Mouse (Mus musculus) urinary bladder, postnatal 25 days (tissue): Measurements from ENCODE around the gene Fam81a.

Source experiments
- DNase-seq: peaks from one replicate; pipeline ENCODE4 v3.0.0; 2022; ENCODE audit warnings: low spot score

Fam81a gene

GRCm38 (mm10) chr9:70052730-70053129 lies 89.6 kb downstream of the Fam81a start:
- DNase-seq: no peak

GRCm38 (mm10) chr9:70049839-70050238 lies 92.5 kb downstream of the Fam81a start:
- no peak for DNase-seq

DNA sequence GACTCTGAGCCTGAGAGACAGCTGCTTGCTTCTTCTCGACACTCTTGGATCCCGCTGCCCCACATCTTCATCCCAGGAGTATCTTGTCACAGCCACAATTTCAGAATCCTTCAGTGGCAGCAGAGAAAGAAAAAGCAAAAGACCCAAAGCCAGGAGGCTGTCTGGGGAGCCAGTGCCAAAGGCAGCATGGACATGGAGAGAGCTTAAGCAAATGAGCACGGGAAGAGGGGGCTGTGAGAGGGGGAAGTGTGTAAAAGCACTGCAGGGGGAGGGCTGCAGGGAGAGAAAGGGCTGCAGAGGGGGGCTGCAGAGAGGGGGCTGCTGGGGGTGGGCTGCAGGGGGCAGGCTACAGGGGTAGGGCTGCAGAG lies 93.0 kb downstream of the Fam81a start:
- DNase-seq: no peak

DNA sequence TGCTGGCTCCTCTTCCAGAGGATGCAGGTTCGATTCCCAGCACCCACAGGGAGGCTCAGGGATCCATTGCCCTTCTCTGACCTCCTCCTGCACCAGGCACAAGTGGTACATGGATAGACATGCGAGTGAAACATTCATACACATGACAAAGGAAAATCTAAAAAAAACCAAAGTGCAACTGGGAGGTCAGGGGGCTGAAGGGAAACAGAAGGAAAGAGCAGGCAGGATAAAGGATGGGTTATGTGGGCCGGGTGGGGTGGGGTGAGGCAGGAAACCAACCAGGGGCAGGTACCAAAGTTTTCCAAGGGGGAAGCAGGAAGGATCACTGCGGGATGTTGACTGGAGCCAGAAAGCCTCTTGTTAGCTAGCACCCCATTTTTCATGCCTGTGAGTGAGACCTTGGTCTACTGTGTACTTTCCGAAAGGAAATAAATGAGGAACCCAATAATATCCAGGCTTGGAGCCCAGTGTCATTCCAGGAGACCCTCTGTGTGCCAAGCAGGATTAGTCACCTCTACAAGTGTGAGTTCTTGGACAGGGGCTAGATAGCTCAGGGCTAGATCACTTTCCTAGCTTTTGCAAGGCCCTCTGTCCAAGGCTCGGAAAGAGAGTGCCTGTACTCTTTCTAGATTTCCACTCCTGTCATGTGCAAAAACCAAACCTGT lies 93.5 kb downstream of the Fam81a start:
- no peak for DNase-seq

DNA sequence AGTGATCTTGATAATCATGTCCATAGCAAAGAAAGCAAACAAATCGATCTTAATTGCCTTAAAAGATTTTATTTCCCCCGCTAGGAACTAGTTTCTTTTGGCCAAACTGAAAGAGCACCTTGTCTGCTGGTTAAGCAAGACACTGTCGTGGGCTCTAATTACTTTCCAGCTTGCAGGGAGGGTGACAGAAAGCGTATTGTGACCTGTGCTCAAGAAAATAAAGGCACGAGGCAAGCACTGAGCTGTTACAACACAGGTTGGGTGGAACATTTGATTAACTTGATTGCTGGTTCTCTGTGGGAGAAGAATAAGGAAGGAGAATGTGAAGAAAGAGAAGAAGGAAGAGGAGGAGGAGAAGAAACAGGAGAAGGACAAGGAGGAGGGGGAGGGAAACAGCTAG lies 94.1 kb downstream of the Fam81a start:
- DNase-seq: no peak

- DNase-seq: no peak
Measured at GRCm38 (mm10) chr9:70047839-70048238, 94.5 kb downstream of the Fam81a start.

DNA sequence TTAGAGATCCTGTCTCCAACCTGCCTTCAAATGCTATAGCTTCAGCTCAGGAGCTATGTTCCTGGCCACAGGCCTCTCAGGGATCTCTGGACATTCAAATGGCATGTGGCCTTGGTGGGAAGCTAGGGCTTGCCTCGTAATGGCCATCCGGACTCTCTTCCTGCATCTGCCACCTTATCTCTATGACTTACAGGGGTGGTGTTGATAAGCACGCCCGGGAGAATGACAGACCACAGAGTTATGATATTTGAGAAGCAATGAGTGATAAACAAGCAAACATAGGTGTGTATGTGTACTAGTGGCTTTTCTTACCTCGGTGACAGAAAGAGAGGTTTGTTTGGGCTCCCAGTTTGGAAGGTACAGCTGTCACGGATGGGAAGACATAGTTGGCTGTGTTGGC lies 96.1 kb downstream of the Fam81a start:
- no peak for DNase-seq

DNA sequence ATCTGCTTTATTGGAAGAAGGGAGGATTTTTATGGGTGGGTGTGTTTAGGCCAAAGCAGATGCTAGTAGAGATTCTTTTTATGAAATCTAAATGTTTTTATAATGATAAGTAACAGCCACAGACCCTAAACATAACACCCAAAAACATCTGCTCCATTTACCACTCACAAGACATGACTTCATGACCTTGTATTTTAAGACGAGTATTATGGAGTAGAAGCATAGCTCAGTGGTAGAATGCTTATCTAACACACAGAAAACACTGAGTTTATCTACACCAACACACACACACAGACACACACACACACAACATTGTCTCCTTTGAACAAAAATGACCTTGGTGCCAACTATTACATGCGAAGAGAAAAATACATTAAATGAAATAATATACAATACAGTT lies 97.5 kb downstream of the Fam81a start:
- no peak for DNase-seq

DNA sequence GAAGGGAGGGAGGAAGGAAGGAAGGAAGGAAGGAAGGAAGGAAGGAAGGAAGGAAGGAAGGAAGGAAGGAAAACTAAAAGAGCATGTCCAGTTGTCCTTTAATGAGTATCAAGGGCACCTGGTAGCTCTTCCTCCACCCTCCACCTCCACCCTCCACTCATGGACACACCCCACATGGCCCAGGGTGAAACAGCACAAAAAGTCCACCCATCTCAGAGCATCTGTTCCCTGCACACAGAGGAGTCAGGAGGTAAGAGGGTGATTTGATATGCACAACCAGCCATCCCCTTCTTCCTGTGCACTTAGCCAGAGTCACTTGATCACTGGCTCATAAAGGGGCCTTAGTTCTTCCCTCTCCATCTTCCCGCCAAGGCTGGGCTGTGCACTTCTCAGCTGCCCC lies 99.4 kb downstream of the Fam81a start:
- DNase-seq: no peak

- no peak for DNase-seq
Measured at GRCm38 (mm10) chr9:70042137-70042536, 100.2 kb downstream of the Fam81a start.

GRCm38 (mm10) chr9:70040570-70040969 lies 101.8 kb downstream of the Fam81a start:
- DNase-seq: no peak

GRCm38 (mm10) chr9:70039597-70040385 lies 102.6 kb downstream of the Fam81a start:
- no peak for DNase-seq
